Mouse (Mus musculus) left cerebral cortex, adult 8-10 months (tissue): ENCODE measurements at regions not wholly inside any gene's neighbourhood (a gene's known extent, or its start where the extent isn't known, plus 50 kb on each side); places are given as distances from the start of the nearest gene placed in this dataset.

ENCODE experiments used
- DNase-seq, 2 experiments: peaks; one replicate each; pipeline ENCODE4 v3.0.0; 2022; ENCODE audit warnings: low spot score in 2 of 2

DNA sequence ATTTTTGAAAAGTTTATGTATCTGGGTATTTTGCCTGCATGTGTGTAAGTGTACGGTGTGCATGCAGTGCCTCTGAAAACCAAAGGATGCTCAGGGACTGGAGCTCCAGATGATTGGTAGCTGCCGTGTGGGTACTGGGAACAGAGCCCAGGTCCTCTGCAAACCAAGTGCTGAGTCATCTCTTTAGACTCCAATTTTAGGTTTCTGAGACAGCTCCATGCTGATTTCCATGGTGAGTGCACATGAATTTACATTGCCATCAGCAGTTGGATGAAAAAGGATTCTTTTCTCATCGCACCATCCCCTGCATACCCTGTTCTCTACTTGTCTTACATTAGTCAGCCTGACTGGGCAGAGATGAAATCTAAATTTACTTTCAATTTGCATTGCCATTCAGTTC, 122.1 kb upstream of the Otogl start:
- peak in 1 of 2 experiments; percentile 85 for DNase-seq

GRCm38 (mm10) chr10:108033317-108033795, 121.4 kb upstream of the Otogl start:
- no peak for DNase-seq

- no peak for DNase-seq
Observed at GRCm38 (mm10) chr10:108027506-108027905, 115.6 kb upstream of the Otogl start.

DNA sequence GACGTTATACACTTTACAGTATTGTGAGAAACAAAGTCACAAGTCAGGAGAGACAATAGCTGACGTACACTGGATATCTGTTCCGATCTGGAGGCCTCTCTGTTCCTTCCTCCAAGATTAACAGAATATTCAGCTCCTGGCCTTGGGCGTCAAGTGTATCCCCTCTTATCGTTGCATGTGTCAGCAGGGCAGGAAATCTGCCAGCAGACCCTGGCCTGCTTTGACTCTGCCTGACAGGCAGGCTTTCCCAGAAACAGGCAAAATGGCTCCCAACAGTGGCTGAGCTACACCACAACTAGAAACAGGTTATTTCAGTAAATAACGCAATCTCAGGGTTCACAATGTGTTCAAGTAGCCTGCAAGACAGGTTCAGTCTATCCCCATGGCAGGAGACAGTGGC, 112.3 kb upstream of the Otogl start:
- DNase-seq, result no peak

GRCm38 (mm10) chr10:108016552-108016951, 104.6 kb upstream of the Otogl start:
- no peak for DNase-seq

GRCm38 (mm10) chr10:107994836-107995585, 83.1 kb upstream of the Otogl start:
- no peak for DNase-seq

DNA sequence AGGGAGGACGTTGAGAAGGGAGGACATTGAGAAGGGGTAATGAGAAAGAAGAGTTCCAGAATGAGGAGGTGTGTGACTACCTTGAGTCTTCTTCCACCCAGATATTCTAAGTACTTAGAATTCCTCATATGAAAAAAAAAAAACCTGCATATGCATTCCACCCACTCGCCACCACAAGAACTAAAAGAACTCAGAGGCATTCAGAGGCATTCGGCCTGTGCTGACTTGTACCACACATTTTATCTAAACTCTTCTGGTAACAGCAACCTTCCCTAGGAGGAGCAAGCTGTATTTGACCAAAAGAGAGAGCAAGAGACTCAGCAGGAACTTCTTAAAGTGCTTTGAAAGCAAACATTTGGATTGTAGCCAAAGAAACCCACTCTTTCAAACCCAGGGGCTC, 80.7 kb upstream of the Otogl start:
- peak in 1 of 2 experiments; percentile 56 for DNase-seq

GRCm38 (mm10) chr10:107990557-107990956, 78.6 kb upstream of the Otogl start:
- DNase-seq, result no peak

- no peak for DNase-seq
Observed at GRCm38 (mm10) chr10:107989913-107990312, 78.0 kb upstream of the Otogl start.

- no peak for DNase-seq
Observed at GRCm38 (mm10) chr10:107982632-107983031, 70.7 kb upstream of the Otogl start.

- no peak for DNase-seq
Observed at GRCm38 (mm10) chr10:107982082-107982481, 70.1 kb upstream of the Otogl start.

DNA sequence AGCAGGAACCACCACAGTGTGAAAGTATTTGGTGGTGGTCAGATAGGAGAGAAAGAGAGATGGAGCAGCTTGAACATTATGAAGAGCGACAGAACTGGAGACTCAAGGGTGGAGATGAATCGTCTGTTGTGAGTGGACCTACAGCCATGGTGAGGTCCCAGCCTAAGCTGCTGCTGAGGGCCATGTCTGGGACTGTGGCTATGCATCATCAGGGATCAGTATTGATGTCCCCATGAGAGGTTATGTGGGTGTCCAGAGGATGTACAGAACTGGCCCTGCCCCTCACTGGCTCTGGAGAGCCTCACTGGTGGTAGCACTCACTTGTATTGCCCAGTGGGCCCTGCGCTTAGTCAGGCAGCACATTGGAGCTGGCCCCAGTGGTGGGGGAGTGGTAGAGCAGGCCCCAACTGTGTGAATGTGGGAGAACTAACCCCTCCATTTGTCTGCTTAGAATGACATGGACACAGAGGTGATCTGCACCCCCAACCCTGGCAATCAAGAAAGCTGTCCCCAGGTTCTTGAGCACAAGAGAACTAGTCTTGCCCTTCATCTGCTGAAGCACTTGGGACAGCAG, 64.5 kb upstream of the Otogl start:
- no peak for DNase-seq

- no peak for DNase-seq
Observed at GRCm38 (mm10) chr10:107971748-107972147, 59.8 kb upstream of the Otogl start.

GRCm38 (mm10) chr10:107966996-107967395, 55.1 kb upstream of the Otogl start:
- DNase-seq, result peak in 1 of 2 experiments; percentile 53

DNA sequence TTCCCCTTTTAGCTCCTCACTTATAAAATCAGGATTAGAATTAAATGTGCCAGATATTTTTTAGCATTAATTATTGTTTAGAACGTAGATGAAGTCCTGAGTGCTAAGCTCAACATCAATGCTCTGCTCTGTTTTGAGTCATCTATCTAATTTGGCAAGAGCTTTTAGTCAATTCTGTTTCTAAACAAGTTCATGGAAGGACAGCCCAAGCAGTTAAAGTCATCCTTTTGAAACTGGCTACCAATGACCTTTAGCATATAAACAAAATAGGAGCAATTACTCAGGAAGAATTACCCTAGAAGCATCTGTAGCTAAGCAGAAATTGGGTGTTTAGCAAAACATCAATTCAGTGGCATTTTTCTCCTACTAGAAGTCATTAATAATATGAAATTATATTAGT, 52.1 kb upstream of the Otogl start:
- DNase-seq, result no peak

GRCm38 (mm10) chr10:107962130-107962529, 50.2 kb upstream of the Otogl start:
- DNase-seq, result no peak
